Mouse (Mus musculus) ovary, postnatal 36 days (tissue): ENCODE data around the gene Tekt4.

ENCODE experiments used
- DNase-seq: peaks from one replicate; pipeline ENCODE4 v3.0.0; 2022; ENCODE audit warnings: low spot score, mixed read lengths

Tekt4 gene

DNA sequence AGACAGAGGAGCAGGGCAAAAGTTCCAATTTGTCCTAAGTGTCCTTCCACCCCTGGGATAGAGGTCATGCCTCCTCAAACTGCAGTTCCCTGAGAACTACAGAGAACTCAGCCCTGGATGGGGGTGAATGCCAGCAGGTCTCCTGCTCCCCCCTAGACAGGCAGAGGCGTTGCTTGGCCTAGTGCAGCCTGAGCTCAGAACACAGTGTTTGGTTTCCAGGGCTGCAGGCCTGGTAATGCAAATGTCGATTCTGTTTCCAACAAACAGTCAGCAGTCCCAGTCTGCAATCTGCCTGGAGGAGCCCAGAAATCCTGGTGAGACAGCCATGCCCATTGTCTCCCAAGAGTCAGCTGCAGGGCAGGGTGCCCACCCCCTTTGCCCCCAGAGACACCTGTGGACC, at the start of gene Tekt4:
TSS of gene Tekt4 (plus strand) at position 344 of the 400 bp plus-strand sequence.
- DNase-seq = no peak

DNA sequence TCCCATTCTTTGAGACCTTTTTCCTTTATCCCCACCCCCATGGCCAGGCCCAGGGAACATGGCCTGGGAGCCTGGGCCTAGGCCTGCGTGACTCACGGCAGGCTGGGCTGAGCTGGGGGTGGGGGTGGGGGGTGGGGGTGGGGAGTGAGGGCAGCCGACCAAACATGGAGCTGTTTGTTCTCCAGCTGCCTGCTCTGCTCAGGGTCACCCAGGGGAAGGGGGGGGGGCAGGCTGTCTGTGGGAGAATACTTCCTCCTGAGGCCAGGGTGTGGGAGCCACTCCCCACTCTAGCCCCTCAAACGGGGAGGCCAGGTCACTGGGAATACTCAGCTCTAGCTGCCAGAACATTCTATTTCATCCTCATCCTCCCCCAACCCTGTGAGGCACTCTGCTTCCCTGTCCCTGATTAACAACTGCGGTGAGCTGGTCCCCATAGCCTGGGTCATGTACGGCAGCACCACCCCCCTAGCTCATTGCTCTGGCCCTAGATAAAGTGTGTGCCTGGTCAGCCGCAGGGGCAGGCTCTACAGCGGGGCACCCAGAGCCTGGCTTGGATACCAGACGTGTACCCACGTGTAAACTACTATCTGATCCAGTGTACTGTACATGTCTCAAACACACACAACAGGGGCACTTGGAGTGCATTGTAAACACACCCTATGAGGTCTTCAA, 49.1 kb upstream of the Tekt4 start:
- DNase-seq = peak; percentile 38

DNA sequence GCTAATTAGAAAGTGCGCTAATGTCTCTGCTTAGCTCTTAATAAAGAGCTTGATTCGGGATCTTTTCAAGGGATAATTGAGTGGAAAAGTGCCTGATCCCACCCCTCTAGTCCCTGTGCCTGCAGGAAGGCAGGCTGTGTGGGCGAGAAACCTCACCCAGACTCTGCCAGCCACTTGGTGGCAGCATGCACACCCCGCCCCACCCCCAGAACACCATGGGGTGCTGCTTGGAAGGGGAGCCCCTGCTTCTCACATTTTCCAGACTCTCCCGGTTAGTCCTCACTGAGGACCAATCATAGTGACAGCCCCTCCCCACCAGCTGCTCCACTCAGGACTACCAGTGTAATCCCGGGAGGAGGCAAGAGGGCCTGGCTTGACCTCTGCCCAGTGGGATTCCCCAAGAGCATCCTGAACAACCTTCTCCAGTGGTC, 48.4 kb upstream of the Tekt4 start:
- DNase-seq = no peak

DNA sequence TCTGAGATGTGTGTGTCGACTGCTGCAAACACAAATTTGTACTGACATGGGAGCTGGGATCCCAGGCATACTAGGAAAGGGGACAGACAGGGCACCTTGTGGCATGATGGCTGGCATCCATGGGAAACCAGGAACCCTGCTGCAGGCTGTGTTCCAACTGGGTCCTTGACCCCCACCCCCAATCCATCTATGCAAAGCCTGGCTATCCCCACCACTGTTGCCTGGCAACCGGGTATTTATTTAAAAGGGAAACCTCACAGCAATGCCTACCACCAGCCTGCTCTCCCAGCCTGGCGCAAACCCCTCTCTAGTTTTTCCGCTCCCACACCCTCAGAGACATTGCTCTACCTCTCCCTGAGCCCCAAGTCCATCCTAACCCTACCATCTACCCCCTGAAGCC, 47.1 kb upstream of the Tekt4 start:
- DNase-seq = no peak

DNA sequence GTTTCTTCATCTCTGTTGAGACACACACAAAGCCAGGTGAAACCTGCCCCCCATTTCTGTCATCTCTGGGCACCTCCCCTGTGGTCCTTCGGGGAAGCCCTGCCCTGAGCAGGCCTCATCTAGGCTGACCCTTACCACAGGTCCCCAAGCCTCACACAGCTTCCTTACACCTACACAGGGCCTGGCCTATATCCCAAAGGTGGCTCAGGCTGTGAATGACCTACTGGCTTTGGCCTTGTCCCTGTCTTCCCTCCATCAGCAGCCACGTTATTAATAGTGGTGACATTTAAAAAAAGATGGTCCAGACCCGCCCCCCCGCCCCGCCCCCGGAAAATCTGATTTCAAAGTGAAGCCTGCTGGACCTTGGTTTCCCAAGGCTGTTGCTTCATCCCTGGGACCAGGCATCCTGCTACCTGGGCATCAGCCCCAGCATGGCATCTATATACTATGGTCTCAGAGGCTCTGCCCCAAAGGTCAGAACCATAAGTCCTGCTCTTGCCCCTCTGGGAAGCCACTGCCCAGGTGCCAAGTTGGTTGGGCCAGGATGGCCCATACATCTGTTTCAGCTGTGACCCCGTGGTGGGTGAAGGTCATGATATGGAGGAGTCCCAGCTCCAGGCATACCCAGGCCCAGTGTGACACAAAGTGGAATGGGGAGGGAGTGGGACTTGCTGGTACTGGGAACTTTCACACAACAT, 46.0 kb upstream of the Tekt4 start:
- no peak for DNase-seq

DNA sequence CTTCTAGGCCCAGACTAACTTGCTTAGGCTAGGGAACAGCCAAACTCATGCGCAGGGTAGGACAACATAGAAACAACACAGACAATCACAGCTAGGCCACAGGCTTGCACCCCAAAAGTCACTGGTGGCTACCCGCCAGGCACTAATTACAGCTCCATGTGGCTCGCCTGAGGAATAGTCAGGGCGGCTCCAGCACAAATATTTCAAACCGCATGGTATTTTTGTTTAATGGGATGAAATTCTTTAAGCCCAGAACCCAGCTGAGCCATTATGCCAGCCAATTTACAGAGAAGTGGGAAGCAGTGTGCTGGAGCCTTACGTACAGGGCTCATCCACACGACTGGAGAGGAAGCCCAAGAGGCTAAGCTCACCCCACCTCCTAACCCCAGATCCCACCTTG, 44.8 kb upstream of the Tekt4 start:
- no peak for DNase-seq

DNA sequence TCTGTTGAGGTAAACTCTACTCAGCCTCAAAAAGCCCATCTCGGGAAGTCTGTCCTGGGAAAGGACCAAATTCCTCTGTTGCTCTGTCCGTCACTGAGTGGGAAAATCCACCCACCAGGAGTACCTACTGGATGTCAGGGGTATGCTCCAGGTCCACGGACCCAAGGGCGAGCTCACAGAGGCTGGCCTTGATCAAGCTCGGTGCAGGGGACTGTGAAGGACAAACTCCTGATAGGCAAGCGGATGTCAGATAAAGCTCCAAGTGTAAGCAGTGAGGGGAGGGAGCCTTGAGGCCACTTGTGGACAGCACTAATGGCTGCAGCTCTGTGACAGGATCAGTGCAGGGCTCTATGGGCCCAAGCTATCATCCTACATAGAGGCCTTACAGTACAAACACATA, 44.2 kb upstream of the Tekt4 start:
- peak; percentile 39 for DNase-seq

DNA sequence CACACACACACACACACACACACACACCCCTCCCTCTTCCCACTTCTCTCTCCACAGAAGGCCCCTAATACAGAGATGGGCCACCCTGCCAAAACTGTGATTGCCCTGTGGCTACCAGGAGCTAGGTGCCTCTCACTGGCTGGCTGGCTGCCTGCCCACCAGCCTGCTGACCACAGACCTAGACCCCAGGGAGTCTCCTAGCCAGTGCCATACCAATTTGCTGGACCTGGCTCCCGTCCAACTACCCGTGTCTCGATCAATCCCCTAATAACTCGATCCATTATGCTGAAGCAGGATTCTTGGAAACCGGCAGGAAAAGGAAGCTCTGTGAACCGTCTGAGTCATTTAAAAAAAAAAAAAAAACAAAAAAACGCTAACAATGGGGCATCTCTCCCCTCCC, 43.6 kb upstream of the Tekt4 start:
- no peak for DNase-seq

DNA sequence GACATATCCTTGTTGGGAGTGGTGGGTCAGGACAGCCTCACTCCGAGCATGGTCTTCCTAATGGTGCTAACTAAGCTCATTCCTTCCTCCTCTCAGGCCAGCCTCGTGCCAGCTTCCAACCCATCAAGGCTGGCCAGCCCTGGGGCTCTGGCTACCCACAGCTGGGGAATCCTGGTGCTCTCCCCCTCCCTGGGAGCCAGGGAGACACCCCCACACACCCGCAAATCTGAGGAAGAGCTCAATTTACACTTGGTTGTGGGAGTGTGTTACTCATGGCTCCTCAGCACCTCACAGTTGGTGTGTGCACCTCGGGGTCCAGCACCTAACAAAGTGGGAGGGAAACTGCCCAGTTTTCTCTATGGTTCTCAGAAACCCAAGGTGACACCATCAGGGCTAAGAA, 43.2 kb upstream of the Tekt4 start:
- DNase-seq = no peak

DNA sequence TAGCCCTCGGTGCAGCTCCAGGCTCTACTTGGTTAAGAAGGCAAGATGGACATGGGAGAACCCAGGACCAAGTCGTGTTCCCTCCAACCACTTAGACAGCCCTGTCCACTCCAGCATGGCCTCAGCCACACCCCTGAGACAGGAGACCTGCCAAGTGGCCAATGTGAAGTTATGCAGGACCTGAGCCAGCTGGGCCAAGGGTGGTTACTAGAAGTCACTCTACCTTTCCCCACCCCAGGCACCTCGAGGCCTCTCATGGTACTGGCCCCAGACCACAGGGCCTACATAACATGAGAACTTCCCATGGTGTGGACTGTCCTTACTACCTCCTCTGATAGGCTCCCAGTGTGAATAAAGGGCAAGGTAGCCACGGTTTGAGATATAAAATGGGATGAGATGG, 40.2 kb upstream of the Tekt4 start:
- DNase-seq = no peak

DNA sequence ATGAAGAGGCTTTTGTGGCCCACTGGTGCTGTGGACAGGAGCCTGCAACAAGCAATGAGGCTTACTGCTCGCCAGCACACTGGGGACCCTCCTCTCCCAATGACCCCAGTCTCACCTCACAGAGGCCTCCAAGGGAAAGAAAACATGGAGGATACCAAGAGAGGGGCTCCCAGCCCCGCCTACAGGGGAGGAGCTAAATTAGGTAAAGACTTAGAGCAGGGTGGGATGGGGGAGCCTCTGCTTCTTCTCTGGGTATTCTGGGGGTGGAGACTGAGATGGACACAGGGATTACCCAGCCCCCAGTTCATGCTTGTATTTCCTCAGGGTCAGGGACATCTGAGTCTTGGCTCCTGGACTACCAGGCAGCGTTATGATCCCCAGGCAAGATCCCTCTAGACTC, 39.5 kb upstream of the Tekt4 start:
- DNase-seq = no peak

DNA sequence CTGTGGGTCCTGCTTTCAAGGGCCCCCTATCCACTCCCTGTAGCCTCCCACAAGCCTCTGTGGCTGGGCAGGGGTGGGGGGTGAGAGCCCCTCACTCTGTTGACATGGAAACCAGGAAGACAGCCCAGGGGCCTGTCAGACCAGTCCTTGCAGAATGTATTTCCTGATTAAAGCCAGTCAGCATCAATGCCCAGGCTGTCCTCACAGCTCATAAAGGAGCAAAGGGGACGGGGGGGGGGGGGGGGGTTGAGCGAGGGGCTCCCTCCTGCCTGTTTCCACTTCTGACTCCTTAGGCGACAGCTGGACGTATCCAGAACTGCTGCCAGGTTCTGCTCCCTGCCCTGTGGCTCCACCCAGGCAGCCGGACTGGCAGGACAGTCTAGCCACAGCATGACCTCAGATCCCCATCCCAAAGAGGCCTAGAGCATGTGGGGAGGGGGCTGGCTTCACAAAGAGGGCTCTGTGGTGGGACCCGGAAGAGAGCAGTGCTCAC, 38.9 kb upstream of the Tekt4 start:
- no peak for DNase-seq

DNA sequence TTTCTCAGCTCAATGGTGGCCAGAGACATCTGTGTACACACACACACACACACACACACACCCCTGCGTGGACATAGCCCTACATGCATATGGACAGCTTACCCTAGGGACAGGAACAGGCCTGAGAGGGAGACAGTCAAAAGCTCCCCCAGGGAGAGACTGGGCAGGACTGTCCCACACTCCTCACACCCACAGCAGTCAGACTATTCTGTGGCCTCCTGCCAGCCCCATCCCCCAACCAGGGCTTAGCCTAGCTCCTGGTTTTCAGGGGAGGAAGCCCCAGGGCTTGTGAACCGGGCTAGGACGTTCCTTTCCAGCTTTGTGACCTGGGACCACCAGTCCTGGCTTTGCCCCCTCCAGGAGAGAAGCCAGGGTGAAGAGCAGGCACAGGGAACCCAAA, 38.2 kb upstream of the Tekt4 start:
- DNase-seq = no peak

DNA sequence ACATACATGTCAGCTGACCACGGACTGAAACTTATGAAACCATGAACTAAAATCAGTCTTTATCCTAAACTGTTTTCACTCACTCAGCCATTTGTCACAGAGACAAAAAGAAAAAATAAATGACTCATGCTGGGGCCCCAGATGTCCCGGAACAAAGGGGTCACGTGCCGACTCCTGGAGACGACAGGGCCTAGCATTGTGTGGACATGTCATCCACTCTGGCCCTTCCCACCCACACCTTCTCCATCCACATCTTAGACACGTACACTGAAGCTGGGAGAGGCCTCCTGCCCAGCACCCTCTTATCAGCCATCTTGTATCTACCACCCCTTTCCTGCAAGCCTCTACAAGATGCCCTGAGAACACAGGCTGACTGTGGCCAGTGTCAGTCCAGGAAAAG, 36.4 kb upstream of the Tekt4 start:
- no peak for DNase-seq

DNA sequence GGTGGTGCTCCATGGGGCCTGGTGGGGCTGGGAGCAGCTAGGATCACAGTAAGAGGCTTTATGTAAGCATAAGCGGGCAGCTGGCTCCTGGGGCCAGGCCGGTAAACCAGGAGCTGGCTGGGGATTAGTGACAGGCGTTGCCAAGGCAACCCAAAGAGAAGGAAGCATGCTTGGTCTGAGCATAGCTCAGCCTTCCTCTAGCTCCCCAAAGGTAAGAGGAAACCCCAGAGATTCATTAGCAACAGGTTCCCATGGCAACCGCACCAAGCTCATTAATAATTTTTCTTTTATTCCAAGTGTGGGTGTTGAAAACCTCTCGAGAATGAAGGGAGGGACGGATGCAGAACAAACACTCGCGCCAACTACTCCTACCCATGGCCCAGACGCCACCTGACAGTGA, 35.5 kb upstream of the Tekt4 start:
- DNase-seq = no peak

DNA sequence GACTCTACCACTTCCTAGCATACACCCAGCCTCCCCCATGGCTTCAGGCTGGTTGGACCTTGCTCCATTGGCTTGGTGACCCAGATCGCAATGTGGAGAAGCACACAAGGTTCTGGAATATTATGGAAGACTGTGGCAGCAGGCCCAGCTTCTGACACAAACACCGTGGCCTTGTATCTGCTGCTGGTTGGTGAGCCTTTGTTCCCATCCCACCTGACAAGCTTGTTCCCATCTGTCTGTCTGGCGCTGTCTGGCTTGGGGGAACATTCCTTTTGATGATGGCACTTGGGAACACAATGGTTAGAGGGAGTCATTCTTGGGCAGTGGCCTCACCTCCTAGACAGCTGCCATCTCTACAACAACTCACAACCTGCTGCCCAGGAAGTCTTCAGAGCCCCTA, 33.4 kb upstream of the Tekt4 start:
- no peak for DNase-seq

DNA sequence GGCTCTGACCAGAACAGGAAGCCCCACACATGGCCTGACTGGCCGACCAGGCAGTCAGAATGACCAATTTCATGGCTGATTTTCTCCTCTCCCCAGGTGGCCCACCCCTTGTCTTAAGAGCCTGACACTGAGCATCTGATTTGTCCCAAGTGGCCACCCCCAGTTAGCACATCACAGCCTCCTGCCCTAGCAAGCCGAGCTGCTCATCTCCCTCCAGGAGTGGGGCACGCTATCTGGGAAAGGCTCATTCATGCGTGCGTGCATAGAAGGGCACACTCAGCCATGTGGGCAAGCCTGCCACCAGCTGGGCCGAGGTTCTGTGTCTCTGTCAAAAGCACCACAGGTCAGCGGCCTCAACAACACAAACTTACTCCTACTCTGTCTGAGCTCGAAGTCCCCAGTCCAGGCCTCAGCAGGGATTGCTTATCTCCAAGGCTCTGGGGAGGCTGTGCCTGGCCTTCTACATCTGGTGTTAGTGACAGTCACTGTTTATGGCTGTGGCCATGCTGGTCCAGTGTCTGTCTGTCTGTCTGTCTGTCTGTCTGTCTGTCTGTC, 29.8 kb upstream of the Tekt4 start:
- DNase-seq = no peak

DNA sequence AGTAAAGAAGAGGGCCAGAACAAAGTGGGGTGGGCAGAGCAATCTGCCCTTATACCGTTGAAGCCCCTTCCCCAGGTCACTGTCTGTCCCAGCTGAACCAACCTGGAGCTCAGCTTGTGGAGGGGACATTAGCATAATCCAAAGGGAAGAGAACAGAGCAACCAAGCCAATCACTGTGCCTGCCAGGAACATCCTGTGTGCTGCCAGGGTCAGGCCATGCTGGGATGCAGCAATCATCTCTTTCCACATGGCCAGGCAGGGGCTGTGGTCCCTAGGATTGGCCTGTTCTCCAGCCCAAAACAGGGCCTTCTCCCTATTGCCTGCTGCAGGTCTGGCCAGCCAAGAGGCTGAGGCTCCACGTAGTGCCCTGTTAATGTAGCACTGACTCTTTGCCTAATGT, 28.4 kb upstream of the Tekt4 start:
- DNase-seq = no peak

DNA sequence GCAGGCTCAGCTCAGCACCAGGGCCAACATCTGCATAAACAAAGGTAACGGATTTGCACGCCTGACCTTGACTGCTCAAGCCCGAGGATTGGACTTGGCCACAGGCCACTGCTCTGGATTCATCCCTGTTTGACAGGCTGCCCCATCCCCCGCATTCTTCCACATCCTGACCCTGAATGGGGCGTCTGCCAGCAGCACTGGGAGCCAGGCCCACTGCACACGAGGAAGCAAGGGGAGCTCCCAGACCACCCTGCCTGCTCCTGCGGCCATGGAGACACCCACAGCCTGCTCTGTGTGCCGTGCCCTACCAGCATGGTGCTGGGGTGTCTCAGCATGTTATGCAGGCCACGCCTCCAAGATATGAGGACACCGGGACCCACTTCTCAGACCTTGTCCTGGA, 27.0 kb upstream of the Tekt4 start:
- DNase-seq = peak; percentile 79

DNA sequence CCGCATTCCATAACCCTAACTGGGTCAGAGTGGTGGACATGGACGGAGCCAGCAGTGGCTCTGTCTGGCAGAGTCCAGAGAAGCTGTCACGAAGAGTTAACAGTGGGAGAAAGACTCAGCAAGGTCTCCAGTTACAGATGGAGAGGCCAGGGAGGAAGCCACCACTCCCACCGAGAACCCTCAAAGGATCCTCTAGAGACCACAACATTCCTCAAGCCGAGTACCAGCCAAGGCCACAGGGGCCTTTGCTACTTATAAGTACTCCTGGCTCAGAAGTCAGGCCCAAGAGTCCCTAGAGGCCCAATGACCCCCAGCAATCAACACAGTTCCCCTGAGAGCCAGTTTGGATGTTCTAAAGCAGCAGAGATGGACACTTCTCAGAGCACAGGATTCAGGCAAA, 25.2 kb upstream of the Tekt4 start:
- DNase-seq = no peak

DNA sequence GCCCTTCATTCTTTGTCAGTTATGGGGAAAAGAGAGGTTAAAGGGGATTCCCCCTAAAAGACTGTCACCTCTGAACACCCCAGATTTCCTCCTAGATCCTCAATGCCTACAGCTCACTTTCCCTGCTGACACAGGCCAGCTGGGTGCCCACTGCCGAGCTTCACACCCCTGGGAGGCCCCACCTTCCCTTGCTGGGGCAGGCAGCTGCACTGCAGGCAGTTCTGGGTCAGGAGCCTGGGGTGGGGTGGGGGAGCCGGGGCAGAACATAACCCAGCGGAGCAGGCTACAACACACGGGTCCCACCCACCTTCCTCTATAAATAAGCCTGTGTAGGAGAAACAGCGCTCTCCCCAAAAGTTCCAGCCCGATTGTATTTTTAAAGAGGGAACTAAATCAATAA, 24.5 kb upstream of the Tekt4 start:
- DNase-seq = no peak

DNA sequence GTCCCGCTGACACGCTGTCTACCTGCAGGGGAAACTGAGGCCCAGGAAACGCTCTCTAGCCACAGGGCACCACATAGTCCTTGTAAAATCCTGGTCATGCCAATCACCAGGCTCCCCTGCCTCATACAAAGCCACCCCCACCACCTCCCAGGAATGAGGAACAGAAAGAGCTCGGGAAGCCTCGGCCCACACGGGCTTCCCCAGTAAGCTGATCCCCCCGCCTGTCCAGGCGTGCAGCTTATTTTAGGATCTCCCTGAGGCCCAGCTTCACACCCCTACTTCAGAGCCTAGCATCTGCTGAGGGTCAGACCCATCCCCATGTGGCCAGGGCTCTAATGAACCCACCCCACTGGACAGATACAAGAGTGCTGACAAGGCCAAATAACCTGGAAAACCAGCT, 23.9 kb upstream of the Tekt4 start:
- DNase-seq = no peak

DNA sequence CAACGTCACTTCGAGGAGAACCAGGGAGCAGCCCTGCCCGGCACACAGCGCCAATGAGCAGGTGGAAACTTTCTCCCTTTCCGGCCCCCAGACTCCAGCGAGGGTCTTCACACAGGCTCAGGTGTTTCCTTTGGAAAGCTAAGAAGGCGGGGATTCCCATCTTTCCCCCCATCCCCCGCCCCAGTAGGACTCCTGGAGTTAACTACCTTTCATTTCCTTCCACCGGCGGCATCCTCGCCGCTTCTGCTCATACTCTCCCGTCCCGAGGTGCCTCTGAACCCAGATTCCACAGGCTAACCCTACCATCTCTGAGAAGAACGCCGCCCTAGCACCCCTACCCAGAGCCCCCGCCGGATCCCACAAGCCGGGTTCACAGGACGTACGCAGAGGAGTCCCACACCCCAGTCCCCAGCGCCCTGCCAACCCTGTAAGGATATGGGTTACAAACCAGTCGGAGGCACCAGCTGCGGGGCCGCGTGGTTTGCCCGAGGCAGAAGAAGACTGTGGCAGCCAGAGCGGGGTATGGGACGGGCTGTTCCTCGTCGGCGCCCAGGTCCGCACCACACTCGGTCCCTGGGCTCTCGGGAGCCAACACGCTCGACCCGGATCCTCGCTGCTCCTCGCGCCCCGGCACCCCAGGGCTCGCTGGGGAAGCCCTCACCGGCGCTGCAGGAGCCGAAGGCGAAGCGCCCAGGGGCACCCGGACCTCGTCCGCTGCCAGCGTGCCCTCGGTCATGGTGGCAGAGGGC, 21.8 kb upstream of the Tekt4 start:
- peak; percentile 30 for DNase-seq
